Mouse (Mus musculus): Measurements from ENCODE around the gene Homer3. TPM values are rescaled to one million over a fixed set of nuclear protein-coding genes. Genes with fewer than 3 reads are reported as not detected.

Homer3 gene
- total RNA-seq, 2 experiments from 2014 or later = 16.6 to 18.0 TPM

DNA sequence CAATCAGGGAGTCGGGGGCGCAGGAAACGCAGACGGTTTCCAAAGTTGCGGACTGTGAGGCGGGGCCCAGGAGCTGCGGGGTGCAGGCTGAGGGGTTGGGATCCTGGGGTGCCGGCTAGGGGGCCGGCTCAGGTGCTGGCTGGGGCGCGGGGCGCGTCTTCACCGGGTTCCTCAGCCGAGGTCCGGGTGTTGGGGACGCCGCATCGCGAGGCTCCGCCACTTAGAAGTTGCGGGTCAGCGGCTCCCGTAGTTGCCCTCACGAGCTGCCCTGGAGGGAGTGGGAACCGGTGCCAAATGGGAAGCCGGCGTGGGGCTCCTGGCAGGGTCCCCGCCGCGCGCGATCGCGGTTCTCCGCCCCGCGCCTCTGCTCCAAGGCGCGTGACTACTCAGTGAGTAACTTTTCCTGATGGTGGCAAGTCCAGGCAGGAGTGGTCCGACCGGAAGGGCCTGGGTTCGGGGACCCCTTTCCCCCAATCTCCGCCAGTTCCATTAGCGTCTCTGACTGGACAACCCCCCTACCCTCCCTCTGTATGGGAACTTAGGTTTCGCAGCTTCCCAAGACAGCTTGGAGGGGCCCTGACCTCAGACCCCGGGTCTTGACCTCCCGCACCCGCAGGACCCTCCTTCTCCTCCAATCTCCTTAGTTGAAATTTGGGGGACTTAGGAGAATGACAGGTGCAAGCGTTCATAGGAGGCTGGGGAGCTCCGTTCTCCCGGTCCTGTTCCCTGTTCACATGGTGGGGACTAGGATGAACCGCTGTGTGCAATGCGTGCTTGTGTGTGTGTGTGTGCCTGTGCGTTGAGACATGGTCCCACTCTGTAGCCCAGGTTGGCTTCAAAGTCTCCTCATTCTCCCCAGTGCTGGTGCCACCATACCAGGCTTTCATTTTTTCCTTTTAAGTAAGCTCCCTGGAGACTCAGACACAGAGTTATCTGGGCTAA is 780 bp downstream of the Homer3 start:
- DNase-seq = peak in 1 of 2 experiments; percentile 59
- intact Hi-C loops (cut with DNase I) = no loop called here

- intact Hi-C loops (cut with DNase I) = no loop called here
- DNase-seq = no peak
Measured at GRCm38 (mm10) chr8:70284421-70284820, 1.8 kb downstream of the Homer3 start.

GRCm38 (mm10) chr8:70285304-70285703 is 2.7 kb downstream of the Homer3 start:
- intact Hi-C loops (cut with DNase I) = no loop called here
- no peak for DNase-seq

DNA sequence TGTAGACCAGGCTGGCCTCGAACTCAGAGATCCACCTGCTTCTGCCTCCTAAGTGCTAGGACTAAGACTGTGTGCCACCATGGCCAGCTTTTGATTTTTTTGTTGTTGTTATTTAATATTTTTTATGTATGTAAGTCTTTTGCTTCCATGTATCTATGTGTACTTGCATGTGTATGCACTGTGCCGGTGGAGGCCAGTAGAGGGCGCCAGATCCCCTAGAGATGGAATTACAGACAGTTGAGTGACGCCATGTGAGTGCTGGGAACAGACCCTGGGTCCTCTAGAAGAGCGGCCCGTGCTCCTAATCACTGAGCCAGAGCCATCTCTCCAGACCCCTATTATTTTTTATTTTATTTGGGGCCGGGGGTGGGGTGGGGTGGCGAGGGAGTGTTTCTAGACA is 4.1 kb downstream of the Homer3 start:
- no peak for DNase-seq
- intact Hi-C loops (cut with DNase I) = no loop called here

GRCm38 (mm10) chr8:70293988-70294405 is 11.4 kb downstream of the Homer3 start:
- intact Hi-C loops (cut with DNase I) = no loop called here
- peak in 1 of 2 experiments; percentile 25 for DNase-seq

GRCm38 (mm10) chr8:70300881-70301280 is 18.3 kb downstream of the Homer3 start:
- intact Hi-C loops (cut with DNase I) = no loop called here
- no peak for DNase-seq

- intact Hi-C loops (cut with DNase I) = no loop called here
- peak; percentile 90 to 95 for DNase-seq
Measured at GRCm38 (mm10) chr8:70302358-70302890, 19.8 kb downstream of the Homer3 start, which contains the start of the genes Ddx49 and Cope. Ddx49 (minus strand) TSS chr8:70302489. Cope (plus strand) TSS chr8:70302518.

- intact Hi-C loops (cut with DNase I) = no loop called here
- DNase-seq = no peak
Measured at GRCm38 (mm10) chr8:70302901-70303300, 20.3 kb downstream of the Homer3 start.

- intact Hi-C loops (cut with DNase I) = no loop called here
Measured at GRCm38 (mm10) chr8:70309311-70309710, 26.7 kb downstream of the Homer3 start.

GRCm38 (mm10) chr8:70313399-70313798 is 30.8 kb downstream of the Homer3 start:
- intact Hi-C loops (cut with DNase I) = no loop called here
- no peak for DNase-seq

More at GRCm38 (mm10) chr8:70309311-70309710, 26.7 kb downstream of the Homer3 start:
- DNase-seq = peak in 1 of 2 experiments; percentile 40

DNA sequence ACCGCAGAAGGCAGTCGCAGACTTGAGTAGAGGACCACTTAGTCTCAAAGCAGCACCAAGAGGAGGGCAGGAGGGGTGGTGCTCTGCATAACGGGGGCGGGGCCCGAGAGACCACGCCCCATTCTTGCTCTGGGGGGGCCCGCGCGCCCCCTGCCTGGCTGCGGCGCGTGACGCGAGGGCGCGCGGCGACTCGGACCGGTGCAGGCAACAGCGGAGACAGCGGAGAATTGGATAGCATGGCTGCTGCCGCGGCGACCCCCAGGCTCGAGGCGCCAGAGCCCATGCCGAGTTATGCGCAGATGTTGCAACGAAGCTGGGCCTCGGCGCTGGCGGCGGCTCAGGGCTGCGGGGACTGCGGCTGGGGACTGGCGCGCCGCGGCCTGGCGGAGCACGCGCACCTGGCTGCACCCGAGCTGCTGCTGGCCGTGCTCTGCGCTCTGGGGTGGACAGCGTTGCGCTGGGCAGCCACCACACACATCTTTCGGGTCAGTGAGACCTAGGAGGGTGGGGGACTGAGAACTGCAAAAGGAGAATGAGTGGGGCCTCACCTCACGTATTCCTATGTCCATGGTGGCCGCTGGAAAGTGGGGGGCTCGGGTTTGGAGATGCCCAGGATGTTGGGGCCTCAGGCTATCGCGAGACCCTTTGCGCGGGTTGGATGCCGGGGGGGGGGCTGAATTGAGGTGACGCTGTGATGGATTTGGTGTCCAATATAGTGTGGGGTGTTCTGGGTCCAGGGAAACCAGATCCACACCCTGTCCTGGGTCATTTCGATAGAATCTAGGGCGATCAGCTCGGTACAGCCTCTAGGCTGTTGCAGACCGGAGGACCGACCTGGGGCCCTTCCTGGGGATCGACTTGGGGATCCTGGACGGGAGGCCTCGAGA is 33.2 kb downstream of the Homer3 start, which contains the start of gene Cers1:
Gene Cers1, plus strand, starts transcription at position 152 of the 887 bp plus-strand sequence.
- peak; percentile 72 to 74 for DNase-seq
- intact Hi-C loops (cut with DNase I) = no loop called here

GRCm38 (mm10) chr8:70316511-70317504 is 34.2 kb downstream of the Homer3 start:
- DNase-seq = peak; percentile 31 to 52
- intact Hi-C loops (cut with DNase I) = no loop called here

GRCm38 (mm10) chr8:70317872-70318271 is 35.2 kb downstream of the Homer3 start:
- no peak for DNase-seq
- intact Hi-C loops (cut with DNase I) = no loop called here

DNA sequence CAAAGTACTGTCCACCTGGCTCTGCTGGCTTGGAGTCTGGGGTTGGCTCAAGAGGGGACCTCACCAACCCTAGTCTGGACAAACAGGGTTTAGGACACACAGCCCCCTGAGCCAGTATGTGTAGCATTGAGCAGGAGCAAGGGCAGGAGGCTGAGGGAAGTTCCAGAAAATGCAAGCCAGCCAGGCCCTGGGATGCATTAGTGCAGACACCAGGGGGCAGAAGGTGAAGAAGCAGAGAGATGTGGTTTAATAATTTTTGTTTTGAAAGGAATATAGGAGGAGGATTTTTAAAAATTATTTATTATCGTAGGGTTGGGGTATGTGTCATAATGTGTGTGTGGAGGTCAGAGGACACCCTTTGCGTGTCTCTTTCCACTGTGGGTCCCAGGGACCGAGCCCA is 41.1 kb downstream of the Homer3 start:
- intact Hi-C loops (cut with DNase I) = no loop called here
- DNase-seq = no peak

DNA sequence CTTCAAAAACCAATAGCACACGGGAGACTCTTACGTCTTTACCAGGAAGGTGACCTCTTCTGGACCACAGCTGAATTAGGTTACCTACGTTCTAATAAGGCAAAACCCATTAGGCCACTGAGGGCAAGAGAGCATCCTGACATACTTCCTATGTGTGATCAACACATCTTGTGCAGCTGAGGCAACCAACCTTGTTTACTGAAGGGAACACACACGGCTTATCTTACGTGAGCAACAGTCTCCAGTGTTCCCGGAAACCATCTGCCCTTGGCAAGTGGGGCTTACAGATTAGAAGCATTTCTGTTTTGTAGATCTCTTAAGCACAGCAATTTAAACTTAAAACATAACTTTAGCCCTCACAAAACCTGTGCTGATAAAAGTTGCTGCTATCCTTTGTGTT is 44.9 kb downstream of the Homer3 start:
- intact Hi-C loops (cut with DNase I) = no loop called here
- DNase-seq = no peak

DNA sequence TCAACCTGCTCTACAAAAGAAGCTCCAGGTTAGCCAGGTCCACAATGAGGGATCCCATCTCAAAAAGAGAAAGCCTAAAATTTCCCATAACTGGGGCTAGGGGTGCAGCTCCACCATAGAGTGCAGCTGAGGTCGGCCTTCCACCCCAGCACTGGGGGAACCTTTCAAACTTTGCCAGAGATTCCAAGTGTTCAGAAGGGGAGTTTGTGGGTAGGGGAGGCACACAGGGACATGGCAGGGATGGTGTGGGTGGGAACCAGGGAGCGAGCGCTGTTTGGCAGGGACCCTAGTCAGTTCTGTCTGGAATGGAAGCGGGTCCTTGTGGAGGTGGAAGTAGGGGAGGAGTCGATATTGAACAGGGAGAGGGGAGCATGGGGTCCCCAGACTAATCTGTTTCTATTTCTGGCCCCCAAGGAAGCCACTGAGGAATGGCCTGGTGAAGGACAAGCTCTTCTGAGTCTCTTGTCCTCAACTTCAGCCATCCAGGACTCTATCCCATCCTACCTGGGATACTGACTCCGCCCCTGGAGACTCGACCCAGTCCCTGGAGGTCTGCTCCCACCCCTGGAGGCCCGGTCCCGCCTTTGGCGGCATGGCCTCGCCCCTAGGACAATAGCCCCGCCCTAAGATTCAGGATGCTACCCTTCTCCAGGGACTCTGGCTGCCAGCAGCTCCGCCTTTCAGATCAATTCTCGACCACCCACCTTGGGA is 46.7 kb downstream of the Homer3 start, which contains the start of gene Gdf1:
Gene Gdf1, plus strand, starts transcription at position 694 of the 711 bp plus-strand sequence.
- DNase-seq = no peak
- intact Hi-C loops (cut with DNase I) = no loop called here

GRCm38 (mm10) chr8:70329835-70330740 is 47.5 kb downstream of the Homer3 start:
- intact Hi-C loops (cut with DNase I) = no loop called here
- no peak for DNase-seq
